In genomic region chr1:51996751-51997659, GRCm38 (mm10) we compare ENCODE assay signal across 9 mouse cellular contexts. TPM values are rescaled to one million over a fixed set of nuclear protein-coding genes. Genes with fewer than 3 reads are reported as not detected.
DNase-seq lines count a peak whose midpoint lies in the region; ATAC-seq and TF ChIP-seq lines count a peak whose summit lies in the region.
"Had no signal": no experiment of that assay in that cellular context is flagged by ENCODE, and none has a peak within 500 bp of the region (broad histone marks: within the 10 kb centered on the region; RNA-seq: fewer than 3 reads in every experiment).

No protein-coding gene starts in this region.

- 9% methylated on average over 11 of the region's 11 CpGs for WGBS in heart, postnatal 0 days
- 5% methylated on average over 11 of the region's 11 CpGs for WGBS in lung, postnatal 0 days

- H3K36me3 ChIP-seq in ES-E14 (ENCODE audit: control insufficient read depth, insufficient read depth, low read length, poor library complexity, severe bottlenecking): no peaks in the 10 kb centered on the region
- no peaks in the 10 kb centered on the region for H3K36me3 ChIP-seq in heart, postnatal 0 days (replicated peaks; ENCODE audit: control insufficient read depth, insufficient read depth, low read length)
- no peaks in the 10 kb centered on the region for H3K36me3 ChIP-seq in lung, postnatal 0 days (ENCODE audit: insufficient read depth, low read length)

- H3K4me1 ChIP-seq in ES-E14 (ENCODE audit: control insufficient read depth in 2 of 2, insufficient read depth in 2 of 2, low read length in 2 of 2, poor library complexity in 1 of 2): no peaks in the 10 kb centered on the region
- H3K4me1 ChIP-seq in heart, postnatal 0 days (ENCODE audit: control insufficient read depth, insufficient read depth): peaks cover 19% of the 10 kb centered on the region
- peaks cover 10% of the 10 kb centered on the region; the same call in 1 of the 2 replicates for H3K4me1 ChIP-seq in lung, postnatal 0 days (ENCODE audit: insufficient read depth, low read depth, low read length)

- ATAC-seq in heart, postnatal 0 days (ENCODE audit: insufficient read depth, low read depth): peak; percentile 86
- peak; percentile 64 for ATAC-seq in lung, postnatal 0 days
- no peak for ATAC-seq in megakaryocyte progenitor cell, adult 5-6 weeks (replicated peaks; ENCODE audit: poor library complexity)

- DNase-seq in embryo, embryonic 10.5 days (ENCODE audit: low spot score): peak; percentile 28
- DNase-seq in embryo, embryonic 9.5 days (ENCODE audit: extremely low spot score): no peak
- no peak for DNase-seq in ES-E14 (ENCODE audit: low read depth, low spot score)
- peak; percentile 84 for DNase-seq in heart, postnatal 0 days (ENCODE audit: low spot score)
- peak; percentile 76 for DNase-seq in lung, postnatal 0 days (ENCODE audit: low spot score)
- DNase-seq in layer of hippocampus, postnatal 10 days (ENCODE audit: low spot score in 2 of 2): no peak
- no peak for DNase-seq in left cerebral cortex, adult 11 months (ENCODE audit: low spot score)

- H3K27ac ChIP-seq in ES-E14 (ENCODE audit: insufficient read depth, low read depth, low read length, poor library complexity, severe bottlenecking): peak overlapping the region; percentile 12; the same call in 1 of the 2 replicates
- H3K27ac ChIP-seq in heart, postnatal 0 days (ENCODE audit: low read depth): peak overlapping the region; percentile 85
- peak overlapping the region; percentile 39 for H3K27ac ChIP-seq in lung, postnatal 0 days (ENCODE audit: low read length)

- TF ChIP-seq EP300 in heart, postnatal 0 days (IDR thresholded peaks at IDR 0.05; ENCODE audit: low read depth): 0 out of 2 replicates have a peak, but pooled peaks have one; percentile 24
- TF ChIP-seq EP300 in lung, postnatal 0 days (IDR thresholded peaks at IDR 0.05): peak; percentile 46; the same call in 1 of the 2 replicates

- no peak overlapping the region for H3K9ac ChIP-seq in ES-E14 (ENCODE audit: insufficient read depth, low read depth, low read length, poor library complexity, severe bottlenecking)
- no peak overlapping the region for H3K9ac ChIP-seq in heart, postnatal 0 days (replicated peaks; ENCODE audit: low read depth, low read length)
- no peak overlapping the region for H3K9ac ChIP-seq in lung, postnatal 0 days (replicated peaks; ENCODE audit: low read depth)

- peak overlapping the region; percentile 37 for H3K4me2 ChIP-seq in heart, postnatal 0 days (ENCODE audit: low read depth, low read length)
- peak overlapping the region; percentile 20 for H3K4me2 ChIP-seq in lung, postnatal 0 days (replicated peaks; ENCODE audit: low read depth, low read length)

- in situ Hi-C loops in ES-E14 (cut with MboI; ENCODE audit: low sequenced_read_pairs in 2 of 2, unreplicated experiment in 2 of 2): no loop called here

- H3K4me3 ChIP-seq in ES-E14 (ENCODE audit: insufficient read depth in 1 of 2, low read depth in 1 of 2, low read length in 2 of 2, poor library complexity in 1 of 2, severe bottlenecking in 1 of 2): no peak overlapping the region
- no peak overlapping the region for H3K4me3 ChIP-seq in heart, postnatal 0 days (ENCODE audit: low read depth, low read length)
- H3K4me3 ChIP-seq in lung, postnatal 0 days (ENCODE audit: low read depth, low read length): no peak overlapping the region
- H3K4me3 ChIP-seq: megakaryocyte, embryonic 14.5 days had no signal

- H3K27me3 ChIP-seq in heart, postnatal 0 days (ENCODE audit: control insufficient read depth, insufficient read depth, low read length): no peaks in the 10 kb centered on the region
- no peaks in the 10 kb centered on the region for H3K27me3 ChIP-seq in lung, postnatal 0 days (replicated peaks; ENCODE audit: insufficient read depth, low read length)

- no peak for TF ChIP-seq CTCF in heart, postnatal 0 days (IDR thresholded peaks at IDR 0.05; ENCODE audit: low read depth)
- no peak for TF ChIP-seq CTCF in lung, postnatal 0 days (IDR thresholded peaks at IDR 0.05)

- H3K9me3 ChIP-seq in ES-E14 (ENCODE audit: control insufficient read depth, insufficient read depth, low read depth, low read length): no peaks in the 10 kb centered on the region
- H3K9me3 ChIP-seq in heart, postnatal 0 days (replicated peaks; ENCODE audit: control insufficient read depth, low read length): no peaks in the 10 kb centered on the region
- H3K9me3 ChIP-seq in lung, postnatal 0 days (ENCODE audit: low read length): no peaks in the 10 kb centered on the region
- H3K9me3 ChIP-seq: megakaryocyte, embryonic 14.5 days had no signal

TF ChIP-seq in ES-E14, 5 proteins besides CTCF, POLR2A, EP300 and RAD21:
- TF ChIP-seq CHD2 (IDR thresholded peaks at IDR 0.05; ENCODE audit: low read depth, low read length): no peak
- TF ChIP-seq HCFC1 (IDR thresholded peaks at IDR 0.05; ENCODE audit: borderline replicate concordance, insufficient read depth, low read length): no peak
- TF ChIP-seq MAFK (IDR thresholded peaks at IDR 0.05; ENCODE audit: insufficient read depth, low read depth, low read length): no peak
- TF ChIP-seq ZC3H11A (IDR thresholded peaks at IDR 0.05; ENCODE audit: borderline replicate concordance, low read depth, low read length): no peak
- TF ChIP-seq ZNF384 (IDR thresholded peaks at IDR 0.05; ENCODE audit: low read depth, low read length): no peak

RNA-seq across cellular contexts. Expression of gene Stat4, which starts 10.1 kb away (rescaled TPM):
- total RNA-seq in ES-E14 (2012; rRNA removed): 3.8 and 5.6 TPM in 2 replicates
- 0.27 and 1.2 TPM in 2 replicates for total RNA-seq in heart, postnatal 0 days (2014; rRNA removed; ENCODE audit: low replicate concordance)
- 0.27 and 0.33 TPM in 2 replicates for polyA plus RNA-seq in heart, postnatal 0 days (2015; fragmentation: Nextera tagmentation; extraction: Ambion mirVana)
- polyA plus RNA-seq in lung, postnatal 0 days (2015; fragmentation: Nextera tagmentation; extraction: Ambion mirVana): 0.73 and 1.0 TPM in 2 replicates
- total RNA-seq in layer of hippocampus, postnatal 10 days (2021): 1 to 10 TPM; 1.6 to 2.0 TPM
- total RNA-seq in megakaryocyte progenitor cell, adult 5-6 weeks (2015): 36.2 and 42.3 TPM in 2 replicates
- total RNA-seq in megakaryocyte progenitor cell, adult 5-6 weeks (2017): 22.0 and 25.5 TPM in 2 replicates

Comparison
In these comparisons a context has a peak if more than half of its experiments do, and no peak if none do; other contexts are left out.
1. DNase-seq: peak in embryo, embryonic 10.5 days (single experiment), heart, postnatal 0 days (single experiment) and lung, postnatal 0 days (single experiment); none in embryo, embryonic 9.5 days (single experiment), ES-E14 (single experiment), layer of hippocampus, postnatal 10 days (0 of 2) and left cerebral cortex, adult 11 months (single experiment).
2. H3K27ac ChIP-seq: peak in every context shown above with its lines; median percentile 85 in heart, postnatal 0 days; 39 in lung, postnatal 0 days; 12 in ES-E14.